Mouse (Mus musculus) olfactory bulb, adult 2 months (tissue): ENCODE results near the gene Clec2l.

Experiments
- CTCF ChIP-seq: fragments of 200-500 bp; IDR thresholded peaks from 2 replicates; pipeline ENCODE4 v1.5.1; 2012; ENCODE audit warnings: low read depth, mild to moderate bottlenecking, low read length, moderate library complexity; ENCODE audit not compliant: insufficient read depth
- POLR2A ChIP-seq: fragments of 200-500 bp; IDR thresholded peaks from 2 replicates; pipeline ENCODE4 v1.6.1; 2012; ENCODE audit warnings: mild to moderate bottlenecking, low read depth, low read length, moderate library complexity; ENCODE audit not compliant: insufficient read depth

- TF ChIP-seq CTCF (no peak), POLR2A (no peak)
Measured at GRCm38 (mm10) chr6:38641228-38641627, 21.6 kb upstream of the Clec2l start.
